Mouse (Mus musculus): ENCODE data around the gene Pqlc2. TPM values are rescaled to one million over a fixed set of nuclear protein-coding genes. Genes with fewer than 3 reads are reported as not detected.

The Pqlc2 gene
- polyA plus RNA-seq, 1 experiment = 5.6 TPM

DNA sequence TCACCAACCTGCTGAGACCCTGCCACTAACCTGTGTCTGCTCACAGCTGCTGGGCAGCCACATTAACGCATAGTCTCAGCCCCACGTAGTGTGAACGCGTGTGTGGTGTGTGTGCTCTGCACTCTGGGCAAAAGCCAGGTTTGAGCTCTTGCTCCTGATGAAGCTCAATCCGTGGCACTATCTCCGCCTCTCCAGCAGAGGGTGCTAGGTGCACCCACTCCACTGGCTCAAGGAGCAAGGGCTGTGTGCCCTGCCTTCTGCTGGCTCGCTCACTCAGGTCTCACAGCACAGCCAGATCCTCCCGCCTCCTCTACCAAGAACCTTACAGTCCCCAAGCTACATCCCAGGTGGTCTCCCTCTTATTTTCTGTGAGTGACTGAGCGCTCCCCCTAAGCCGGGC is 21.5 kb downstream of the Pqlc2 start:
- no peaks in the 10 kb centered on the region for H3K27me3 ChIP-seq (ENCODE audit: control insufficient read depth, insufficient read depth, insufficient read length)
- H3K4me2 ChIP-seq (ENCODE audit: low read depth) = no peak overlapping the region
- TF ChIP-seq TCF3 (IDR thresholded peaks at IDR 0.05; ENCODE audit: insufficient read length, low read depth) = no peak
- no peak for TF ChIP-seq E2F4 (IDR thresholded peaks at IDR 0.05; ENCODE audit: insufficient read depth)
- no peak for TF ChIP-seq MAX (IDR thresholded peaks at IDR 0.05; ENCODE audit: low read depth)
- no peaks in the 10 kb centered on the region for H3K79me2 ChIP-seq (ENCODE audit: control insufficient read depth, insufficient read depth)
- peaks cover 21% of the 10 kb centered on the region for H3K36me3 ChIP-seq (ENCODE audit: control insufficient read depth, insufficient read depth)
- no peak overlapping the region for H3ac ChIP-seq (ENCODE audit: control insufficient read depth, insufficient read length)
- H3K4me3 ChIP-seq = no peak overlapping the region

- peaks cover 21% of the 10 kb centered on the region for H3K36me3 ChIP-seq (ENCODE audit: control insufficient read depth, insufficient read depth)
- no peaks in the 10 kb centered on the region for H3K79me2 ChIP-seq (ENCODE audit: control insufficient read depth, insufficient read depth)
- no peak overlapping the region for H3K4me2 ChIP-seq (ENCODE audit: low read depth)
- no peak for TF ChIP-seq MAX (IDR thresholded peaks at IDR 0.05; ENCODE audit: low read depth)
- no peak for TF ChIP-seq SRF (IDR thresholded peaks at IDR 0.05; ENCODE audit: control insufficient read depth, insufficient read length, low read depth)
- TF ChIP-seq REST (IDR thresholded peaks at IDR 0.05; ENCODE audit: insufficient read depth, insufficient read length) = no peak
- no peak for TF ChIP-seq TCF12 (IDR thresholded peaks at IDR 0.05; ENCODE audit: insufficient read depth, poor library complexity, severe bottlenecking)
- no peak for TF ChIP-seq TCF3 (IDR thresholded peaks at IDR 0.05; ENCODE audit: insufficient read length, low read depth)
- no peak for TF ChIP-seq MYOD1 (IDR thresholded peaks at IDR 0.05; ENCODE audit: control insufficient read depth in 1 of 3, insufficient read length in 2 of 3, low read depth in 2 of 3)
- TF ChIP-seq CEBPB (IDR thresholded peaks at IDR 0.05; ENCODE audit: insufficient read depth, poor library complexity, severe bottlenecking) = no peak
- TF ChIP-seq POLR2A (IDR thresholded peaks at IDR 0.05; ENCODE audit: insufficient read length, low read depth) = no peak
- no peak for TF ChIP-seq MYOG (IDR thresholded peaks at IDR 0.05; ENCODE audit: control insufficient read depth in 1 of 3, insufficient read depth in 1 of 3, insufficient read length in 2 of 3, low read depth in 2 of 3)
- no peaks in the 10 kb centered on the region for H3K27me3 ChIP-seq (ENCODE audit: control insufficient read depth, insufficient read depth, insufficient read length)
- no peak overlapping the region for H3K4me3 ChIP-seq
- no peak overlapping the region for H3ac ChIP-seq (ENCODE audit: control insufficient read depth, insufficient read length)
Measured at GRCm38 (mm10) chr4:139287122-139287863, 23.2 kb downstream of the Pqlc2 start.

- Histone ChIP-seq H3ac (ENCODE audit: control insufficient read depth, insufficient read length) (no peak overlapping the region), H3K36me3 (ENCODE audit: control insufficient read depth, insufficient read depth) (peaks cover 23% of the 10 kb centered on the region), H3K27me3 (ENCODE audit: control insufficient read depth, insufficient read depth, insufficient read length) (no peaks in the 10 kb centered on the region), H3K4me2 (ENCODE audit: low read depth) (no peak overlapping the region), H3K79me2 (ENCODE audit: control insufficient read depth, insufficient read depth) (no peaks in the 10 kb centered on the region), H3K4me3 (no peak overlapping the region)
- TF ChIP-seq USF1 (IDR thresholded peaks at IDR 0.05; ENCODE audit: low read depth) = no peak
Measured at GRCm38 (mm10) chr4:139286234-139286633, 24.3 kb downstream of the Pqlc2 start.

GRCm38 (mm10) chr4:139284877-139285276 is 25.6 kb downstream of the Pqlc2 start:
- Histone ChIP-seq H3K79me2 (ENCODE audit: control insufficient read depth, insufficient read depth) (no peaks in the 10 kb centered on the region), H3K4me2 (ENCODE audit: low read depth) (no peak overlapping the region), H3ac (ENCODE audit: control insufficient read depth, insufficient read length) (no peak overlapping the region), H3K36me3 (ENCODE audit: control insufficient read depth, insufficient read depth) (peaks cover 17% of the 10 kb centered on the region), H3K27me3 (ENCODE audit: control insufficient read depth, insufficient read depth, insufficient read length) (no peaks in the 10 kb centered on the region), H3K4me3 (no peak overlapping the region)
- no peak for TF ChIP-seq REST (IDR thresholded peaks at IDR 0.05; ENCODE audit: insufficient read depth, insufficient read length)
- no peak for TF ChIP-seq TCF12 (IDR thresholded peaks at IDR 0.05; ENCODE audit: insufficient read depth, poor library complexity, severe bottlenecking)
- no peak for TF ChIP-seq MYOD1 (IDR thresholded peaks at IDR 0.05; ENCODE audit: control insufficient read depth in 1 of 3, insufficient read length in 2 of 3, low read depth in 2 of 3)
- TF ChIP-seq SRF (IDR thresholded peaks at IDR 0.05; ENCODE audit: control insufficient read depth, insufficient read length, low read depth) = no peak
- no peak for TF ChIP-seq MAX (IDR thresholded peaks at IDR 0.05; ENCODE audit: low read depth)
- TF ChIP-seq MYOG (IDR thresholded peaks at IDR 0.05; ENCODE audit: control insufficient read depth in 1 of 3, insufficient read depth in 1 of 3, insufficient read length in 2 of 3, low read depth in 2 of 3) = no peak
- no peak for TF ChIP-seq E2F4 (IDR thresholded peaks at IDR 0.05; ENCODE audit: insufficient read depth)

DNA sequence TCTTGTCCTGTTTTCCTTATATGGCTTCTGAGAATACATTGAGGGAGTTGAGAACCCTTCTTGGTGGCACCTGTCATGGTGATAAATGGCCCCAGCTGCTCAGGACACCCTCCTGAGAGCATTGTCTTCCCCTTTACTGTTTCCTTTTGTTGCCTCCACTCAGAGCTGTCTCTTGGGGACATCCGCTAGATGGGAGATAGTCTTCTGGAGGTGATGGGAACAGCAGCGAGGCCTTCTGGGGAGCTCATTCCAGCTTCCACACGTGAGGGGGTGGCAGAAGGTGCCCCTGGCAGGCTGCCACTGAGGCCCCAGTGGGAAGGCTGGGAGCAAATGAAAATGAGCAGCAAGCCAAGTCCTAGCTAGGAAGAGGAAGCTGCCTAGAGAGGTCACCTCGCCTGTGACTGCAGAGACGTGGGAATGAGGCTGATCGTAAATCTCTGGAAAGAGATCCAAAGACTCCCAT is 27.5 kb downstream of the Pqlc2 start:
- Histone ChIP-seq H3K79me2 (ENCODE audit: control insufficient read depth, insufficient read depth) (no peaks in the 10 kb centered on the region), H3K4me3 (no peak overlapping the region), H3K27me3 (ENCODE audit: control insufficient read depth, insufficient read depth, insufficient read length) (no peaks in the 10 kb centered on the region), H3ac (ENCODE audit: control insufficient read depth, insufficient read length) (no peak overlapping the region), H3K4me2 (ENCODE audit: low read depth) (no peak overlapping the region), H3K36me3 (ENCODE audit: control insufficient read depth, insufficient read depth) (peaks cover 8% of the 10 kb centered on the region)
- peak in 2 of 3 experiments; percentile 71 to 81 for TF ChIP-seq MYOD1 (IDR thresholded peaks at IDR 0.05; ENCODE audit: control insufficient read depth in 1 of 3, insufficient read length in 2 of 3, low read depth in 2 of 3)
- TF ChIP-seq TCF3 (IDR thresholded peaks at IDR 0.05; ENCODE audit: insufficient read length, low read depth) = peak; percentile 38
- TF ChIP-seq TCF12 (IDR thresholded peaks at IDR 0.05; ENCODE audit: insufficient read depth, poor library complexity, severe bottlenecking) = no peak
- TF ChIP-seq SRF (IDR thresholded peaks at IDR 0.05; ENCODE audit: control insufficient read depth, insufficient read length, low read depth) = peak; percentile 92

All from myocyte (in vitro differentiated cells).